11 mouse cellular contexts compared by ENCODE assay signal in the genomic region with DNA sequence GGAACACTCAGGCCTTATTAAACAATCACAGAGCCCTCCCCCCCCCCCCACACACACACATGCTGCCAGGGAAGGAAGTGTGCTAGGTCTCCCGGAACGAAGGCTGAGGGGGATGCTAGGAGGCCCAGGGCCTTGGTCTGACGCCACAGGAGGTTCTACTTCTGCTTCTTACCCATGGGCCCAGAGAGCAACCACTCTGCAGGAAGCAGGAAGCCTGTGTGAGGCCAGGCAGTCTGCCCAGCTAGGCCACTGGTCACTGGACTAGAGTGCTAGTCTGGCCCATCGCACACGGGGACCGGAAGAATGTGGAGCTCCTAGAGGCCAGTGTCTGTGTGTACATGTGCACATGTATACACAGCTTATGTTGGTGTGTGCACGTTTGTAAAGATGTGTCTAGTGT. TPM values are rescaled to one million over a fixed set of nuclear protein-coding genes. Genes with fewer than 3 reads are reported as not detected.
DNase-seq lines count a peak whose midpoint lies in the region; ATAC-seq lines count a peak whose summit lies in the region.
"Had no signal": no experiment of that assay in that cellular context is flagged by ENCODE, and none has a peak within 500 bp of the region (broad histone marks: within the 10 kb centered on the region; RNA-seq: fewer than 3 reads in every experiment).

No protein-coding gene starts in this region.

- H3K4me2 ChIP-seq in heart, embryonic 12.5 days, result no peak overlapping the region
- H3K4me2 ChIP-seq: forebrain, embryonic 13.5 days had no signal

- no peak for ATAC-seq in heart, embryonic 12.5 days (ENCODE audit: insufficient number of reproducible peaks, low FRiP score)
- ATAC-seq: forebrain, embryonic 13.5 days had no signal

- H3K9me3 ChIP-seq in heart, embryonic 12.5 days (replicated peaks), result no peaks in the 10 kb centered on the region
- H3K9me3 ChIP-seq: forebrain, embryonic 13.5 days; limb, embryonic 13.5 days had no signal

- peaks cover 30% of the 10 kb centered on the region for H3K27me3 ChIP-seq in heart, embryonic 12.5 days (replicated peaks)
- H3K27me3 ChIP-seq: forebrain, embryonic 13.5 days; limb, embryonic 13.5 days had no signal

- intact Hi-C loops in left cerebral cortex, postnatal 14 days (cut with DNase I), result no loop called here
- intact Hi-C loops in left cerebral cortex, postnatal 4 days (cut with DNase I), result no loop called here

- no peak overlapping the region for H3K27ac ChIP-seq in heart, embryonic 12.5 days (ENCODE audit: poor library complexity, severe bottlenecking)
- H3K27ac ChIP-seq: forebrain, embryonic 13.5 days had no signal

- H3K4me3 ChIP-seq in heart, embryonic 12.5 days, result no peak overlapping the region
- H3K4me3 ChIP-seq: forebrain, embryonic 13.5 days; limb, embryonic 13.5 days had no signal

- peaks cover 44% of the 10 kb centered on the region for H3K4me1 ChIP-seq in heart, embryonic 12.5 days (replicated peaks)
- H3K4me1 ChIP-seq: forebrain, embryonic 13.5 days had no signal

- DNase-seq in heart, adult 18-20 months, result peak; percentile 41 to 77
- DNase-seq in left cerebral cortex, postnatal 14 days (ENCODE audit: low spot score in 2 of 2), result peak; percentile 49 to 62
- no peak for DNase-seq in left cerebral cortex, postnatal 4 days
- DNase-seq in brain, adult 2 months (ENCODE audit: low read depth, low spot score), result peak; percentile 64
- peak; percentile 59 to 74 for DNase-seq in lung, postnatal 4 days
- DNase-seq in cerebellum, adult 11-12 months, result no peak
- no peak for DNase-seq in ovary, postnatal 10 days (ENCODE audit: low spot score)

- H3K36me3 ChIP-seq in heart, embryonic 12.5 days, result no peaks in the 10 kb centered on the region
- H3K36me3 ChIP-seq: limb, embryonic 13.5 days had no signal

- H3K9ac ChIP-seq in heart, embryonic 12.5 days, result no peak overlapping the region
- H3K9ac ChIP-seq: forebrain, embryonic 13.5 days; limb, embryonic 13.5 days had no signal

- WGBS in heart, embryonic 12.5 days, result 78% methylated on average over 7 of the region's 7 CpGs

RNA-seq across cellular contexts. Expression of a gene that starts 3.4 kb away (rescaled TPM):
- under 1 TPM; 0.47 to 0.69 TPM for total RNA-seq in heart, adult 18-20 months (2021)
- 0.10 and 0.36 TPM in 2 replicates for polyA plus RNA-seq in heart, embryonic 12.5 days (2016; fragmentation: Nextera tagmentation; extraction: Ambion mirVana)
- under 1 TPM in 1 of 2 experiments, not detected in 1; 0.23 TPM for total RNA-seq in left cerebral cortex, postnatal 14 days (2021)
- not detected for total RNA-seq in left cerebral cortex, postnatal 4 days (2021)

RNA-seq across cellular contexts. Expression of a gene that starts 14.4 kb away (rescaled TPM):
- 1 to 10 TPM; 1.1 to 1.3 TPM for total RNA-seq in heart, adult 18-20 months (2021)
- 0.79 and 0.96 TPM in 2 replicates for polyA plus RNA-seq in heart, embryonic 12.5 days (2016; fragmentation: Nextera tagmentation; extraction: Ambion mirVana)
- 1 to 10 TPM; 4.4 to 4.7 TPM for total RNA-seq in left cerebral cortex, postnatal 14 days (2021)
- 1 to 10 TPM; 3.0 to 3.2 TPM for total RNA-seq in left cerebral cortex, postnatal 4 days (2021)

RNA-seq across cellular contexts. Expression of a gene that starts 31.0 kb away (rescaled TPM):
- 10 to 100 TPM; 39.6 to 40.5 TPM for total RNA-seq in heart, adult 18-20 months (2021)
- 8.2 and 8.5 TPM in 2 replicates for polyA plus RNA-seq in heart, embryonic 12.5 days (2016; fragmentation: Nextera tagmentation; extraction: Ambion mirVana)
- 10 to 100 TPM; 11.0 to 11.3 TPM for total RNA-seq in left cerebral cortex, postnatal 14 days (2021)
- 1 to 10 TPM; 2.2 to 2.5 TPM for total RNA-seq in left cerebral cortex, postnatal 4 days (2021)

RNA-seq across cellular contexts. Expression of a gene that starts 51.8 kb away (rescaled TPM):
- 1 to 10 TPM; 5.6 TPM for total RNA-seq in heart, adult 18-20 months (2021)
- polyA plus RNA-seq in heart, embryonic 12.5 days (2016; fragmentation: Nextera tagmentation; extraction: Ambion mirVana), result 21.3 and 21.6 TPM in 2 replicates
- 10 to 100 TPM; 16.6 to 17.6 TPM for total RNA-seq in left cerebral cortex, postnatal 14 days (2021)
- 10 to 100 TPM; 18.0 to 19.2 TPM for total RNA-seq in left cerebral cortex, postnatal 4 days (2021)

RNA-seq across cellular contexts. Expression of a gene that starts 56.1 kb away (rescaled TPM):
- total RNA-seq in heart, adult 18-20 months (2021), result not detected
- polyA plus RNA-seq in heart, embryonic 12.5 days (2016; fragmentation: Nextera tagmentation; extraction: Ambion mirVana), result not detected in 2 replicates
- not detected for total RNA-seq in left cerebral cortex, postnatal 14 days (2021)
- total RNA-seq in left cerebral cortex, postnatal 4 days (2021), result not detected
- polyA plus RNA-seq: forebrain, embryonic 13.5 days; neural tube, embryonic 14.5 days had no signal

Comparison
In these comparisons a context has a peak if more than half of its experiments do, and no peak if none do; other contexts are left out.
1. DNase-seq: peak in heart, adult 18-20 months (2 of 2), left cerebral cortex, postnatal 14 days (2 of 2), brain, adult 2 months (single experiment) and lung, postnatal 4 days (2 of 2); none in left cerebral cortex, postnatal 4 days (single experiment), cerebellum, adult 11-12 months (single experiment) and ovary, postnatal 10 days (single experiment).